Mouse (Mus musculus) erythroblast, embryonic 14.5 days (primary cell): Measurements from ENCODE around the gene Pomgnt1.

ENCODE experiments used
- GATA1 ChIP-seq: IDR thresholded peaks from 2 replicates; pipeline ENCODE4 v1.6.1; 2012; ENCODE audit warnings: low read length, inconsistent platforms, mixed read lengths
- TAL1 ChIP-seq: IDR thresholded peaks from 3 replicates; pipeline ENCODE4 v1.6.1; 2012; ENCODE audit warnings: low read length, inconsistent platforms, mixed read lengths

DNA sequence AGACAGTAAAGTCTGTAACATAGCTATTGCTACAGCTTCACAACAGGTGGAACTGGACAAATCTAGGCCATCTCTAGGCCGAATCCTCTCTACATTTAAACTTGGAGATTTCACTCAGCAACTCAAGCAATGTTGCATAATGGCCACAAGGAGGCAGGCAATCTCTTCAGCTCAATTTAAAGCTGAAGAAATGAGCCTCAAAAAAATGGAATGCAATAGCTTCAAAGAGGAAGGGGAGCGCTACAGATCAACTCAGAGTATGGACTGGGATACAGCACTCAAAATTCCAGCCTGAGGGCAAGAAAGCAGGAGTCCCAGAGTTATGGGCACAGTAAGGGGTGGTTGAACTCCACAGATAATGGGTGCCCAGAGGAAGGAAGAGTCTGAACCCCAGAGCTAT lies 11.3 kb downstream of the Pomgnt1 start:
- no peak for TF ChIP-seq TAL1
- TF ChIP-seq GATA1: no peak
